Mouse (Mus musculus): Measurements from ENCODE around the gene Xpnpep2. TPM values are rescaled to one million over a fixed set of nuclear protein-coding genes. Genes with fewer than 3 reads are reported as not detected.

The Xpnpep2 gene
- total and polyA plus RNA-seq, 2 experiments from 2014 or later = 0.66 TPM; not detected in 1

DNA sequence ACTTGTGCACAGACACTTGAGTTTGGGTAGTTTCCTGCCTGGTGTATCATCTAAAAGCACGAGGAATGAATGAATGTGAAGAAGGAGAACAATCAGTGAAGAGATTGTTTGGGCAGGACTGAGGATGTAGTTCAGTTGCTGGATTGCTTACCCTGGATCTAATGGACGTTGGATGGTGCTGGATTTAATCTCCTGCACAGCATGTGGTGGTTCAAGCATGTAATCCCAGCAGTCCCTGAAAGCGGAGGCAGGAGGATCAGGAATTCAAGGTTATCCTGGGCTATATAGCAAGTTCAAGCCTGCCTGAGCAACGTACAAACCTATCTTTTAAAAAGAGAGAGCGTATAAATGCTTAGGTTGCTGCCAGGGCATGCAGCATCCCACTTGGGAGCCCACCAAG, 36.1 kb upstream of the Xpnpep2 start:
- no peak for TF ChIP-seq EP300 (IDR thresholded peaks at IDR 0.05; ENCODE audit: low read depth)
- TF ChIP-seq CTCF (IDR thresholded peaks at IDR 0.05; ENCODE audit: low read depth) = no peak
- DNase-seq (ENCODE audit: low spot score) (no peak), ATAC-seq (ENCODE audit: insufficient read depth, low read depth) (no peak)
- Histone ChIP-seq H3K36me3 (replicated peaks; ENCODE audit: control insufficient read depth, insufficient read depth, low read length) (no peaks in the 10 kb centered on the region), H3K4me1 (ENCODE audit: control insufficient read depth, insufficient read depth) (no peaks in the 10 kb centered on the region), H3K27me3 (ENCODE audit: control insufficient read depth, insufficient read depth, low read length) (no peaks in the 10 kb centered on the region), H3K4me2 (ENCODE audit: low read depth, low read length) (no peak overlapping the region), H3K4me3 (ENCODE audit: low read depth, low read length) (no peak overlapping the region), H3K27ac (ENCODE audit: low read depth) (no peak overlapping the region), H3K9me3 (replicated peaks; ENCODE audit: control insufficient read depth, low read length) (no peaks in the 10 kb centered on the region), H3K9ac (replicated peaks; ENCODE audit: low read depth, low read length) (no peak overlapping the region)
- 35% methylated on average over 5 of the region's 5 CpGs for WGBS

- Histone ChIP-seq H3K27ac (ENCODE audit: low read depth) (no peak overlapping the region), H3K9ac (replicated peaks; ENCODE audit: low read depth, low read length) (no peak overlapping the region), H3K27me3 (ENCODE audit: control insufficient read depth, insufficient read depth, low read length) (no peaks in the 10 kb centered on the region), H3K4me3 (ENCODE audit: low read depth, low read length) (no peak overlapping the region), H3K9me3 (replicated peaks; ENCODE audit: control insufficient read depth, low read length) (no peaks in the 10 kb centered on the region), H3K36me3 (replicated peaks; ENCODE audit: control insufficient read depth, insufficient read depth, low read length) (no peaks in the 10 kb centered on the region), H3K4me2 (ENCODE audit: low read depth, low read length) (no peak overlapping the region), H3K4me1 (ENCODE audit: control insufficient read depth, insufficient read depth) (no peaks in the 10 kb centered on the region)
- ATAC-seq (ENCODE audit: insufficient read depth, low read depth) (no peak), DNase-seq (ENCODE audit: low spot score) (no peak)
- TF ChIP-seq EP300 (IDR thresholded peaks at IDR 0.05; ENCODE audit: low read depth) (no peak), CTCF (IDR thresholded peaks at IDR 0.05; ENCODE audit: low read depth) (no peak)
- WGBS = 67% methylated on average over 3 of the region's 3 CpGs
These were observed 33.8 kb upstream of the Xpnpep2 start for GRCm38 (mm10) chrX:48074691-48075090.

DNA sequence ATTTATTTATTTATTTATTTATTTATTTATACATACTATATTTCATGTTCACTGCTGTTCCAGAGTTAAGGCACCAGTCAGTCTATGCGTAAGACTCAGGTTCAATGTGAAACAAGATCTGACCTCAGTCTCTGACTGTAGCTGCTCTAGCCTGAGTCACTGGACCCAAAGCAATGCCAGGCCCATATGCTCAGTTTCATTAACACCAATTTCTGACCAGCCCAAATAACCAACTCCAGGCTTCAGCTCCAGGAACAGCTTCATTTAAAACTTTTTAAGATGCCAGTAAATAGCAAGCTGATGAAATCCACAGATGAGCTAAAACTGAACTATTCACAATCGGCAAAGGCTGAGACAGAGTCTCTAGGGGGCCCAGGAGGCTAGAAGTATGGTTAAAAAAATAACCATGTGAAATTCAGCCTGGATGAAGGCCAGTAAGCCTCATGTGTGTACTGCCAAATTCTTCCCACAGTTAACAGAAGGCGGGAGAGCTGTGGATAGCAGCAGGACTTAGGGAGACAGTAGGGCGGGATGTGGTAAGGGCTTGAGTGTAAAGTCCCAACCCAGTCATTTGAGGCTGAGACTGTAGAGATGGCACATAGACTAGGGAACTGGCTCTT, 31.6 kb upstream of the Xpnpep2 start:
- Histone ChIP-seq H3K36me3 (replicated peaks; ENCODE audit: control insufficient read depth, insufficient read depth, low read length) (no peaks in the 10 kb centered on the region), H3K27me3 (ENCODE audit: control insufficient read depth, insufficient read depth, low read length) (no peaks in the 10 kb centered on the region), H3K4me1 (ENCODE audit: control insufficient read depth, insufficient read depth) (no peaks in the 10 kb centered on the region), H3K9ac (replicated peaks; ENCODE audit: low read depth, low read length) (no peak overlapping the region), H3K4me2 (ENCODE audit: low read depth, low read length) (no peak overlapping the region), H3K9me3 (replicated peaks; ENCODE audit: control insufficient read depth, low read length) (no peaks in the 10 kb centered on the region), H3K4me3 (ENCODE audit: low read depth, low read length) (no peak overlapping the region), H3K27ac (ENCODE audit: low read depth) (no peak overlapping the region)
- WGBS = 62% methylated on average over 4 of the region's 4 CpGs
- no peak for ATAC-seq (ENCODE audit: insufficient read depth, low read depth)
- TF ChIP-seq EP300 (IDR thresholded peaks at IDR 0.05; ENCODE audit: low read depth) = no peak
- TF ChIP-seq CTCF (IDR thresholded peaks at IDR 0.05; ENCODE audit: low read depth) = no peak
- DNase-seq (ENCODE audit: low spot score) = no peak

DNA sequence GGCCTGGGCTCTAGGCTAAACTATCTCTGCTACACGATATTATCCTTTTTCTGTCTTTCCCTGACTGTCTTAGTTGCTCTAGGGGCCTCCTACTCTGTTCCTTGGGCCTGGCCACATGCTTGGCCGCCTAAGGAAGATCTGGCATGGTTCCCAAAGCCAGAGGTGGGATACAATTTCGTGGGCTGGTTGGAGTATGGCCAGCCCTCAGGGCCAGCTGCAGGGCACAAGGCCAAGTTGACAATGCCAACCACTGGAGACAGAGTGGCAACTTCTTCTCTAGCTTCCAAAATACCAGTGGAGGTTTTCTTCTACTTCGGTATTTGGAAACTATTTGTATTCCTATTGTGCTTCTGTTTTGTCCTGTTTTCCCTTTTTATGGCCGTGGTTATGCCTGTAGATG, 26.2 kb upstream of the Xpnpep2 start:
- Histone ChIP-seq H3K9ac (replicated peaks; ENCODE audit: low read depth, low read length) (no peak overlapping the region), H3K27me3 (ENCODE audit: control insufficient read depth, insufficient read depth, low read length) (no peaks in the 10 kb centered on the region), H3K4me1 (ENCODE audit: control insufficient read depth, insufficient read depth) (no peaks in the 10 kb centered on the region), H3K4me3 (ENCODE audit: low read depth, low read length) (no peak overlapping the region), H3K27ac (ENCODE audit: low read depth) (no peak overlapping the region), H3K9me3 (replicated peaks; ENCODE audit: control insufficient read depth, low read length) (no peaks in the 10 kb centered on the region), H3K36me3 (replicated peaks; ENCODE audit: control insufficient read depth, insufficient read depth, low read length) (no peaks in the 10 kb centered on the region), H3K4me2 (ENCODE audit: low read depth, low read length) (no peak overlapping the region)
- TF ChIP-seq CTCF (IDR thresholded peaks at IDR 0.05; ENCODE audit: low read depth) (no peak), EP300 (IDR thresholded peaks at IDR 0.05; ENCODE audit: low read depth) (no peak)
- 34% methylated on average over 5 of the region's 5 CpGs for WGBS
- no peak for ATAC-seq (ENCODE audit: insufficient read depth, low read depth)
- no peak for DNase-seq (ENCODE audit: low spot score)

DNA sequence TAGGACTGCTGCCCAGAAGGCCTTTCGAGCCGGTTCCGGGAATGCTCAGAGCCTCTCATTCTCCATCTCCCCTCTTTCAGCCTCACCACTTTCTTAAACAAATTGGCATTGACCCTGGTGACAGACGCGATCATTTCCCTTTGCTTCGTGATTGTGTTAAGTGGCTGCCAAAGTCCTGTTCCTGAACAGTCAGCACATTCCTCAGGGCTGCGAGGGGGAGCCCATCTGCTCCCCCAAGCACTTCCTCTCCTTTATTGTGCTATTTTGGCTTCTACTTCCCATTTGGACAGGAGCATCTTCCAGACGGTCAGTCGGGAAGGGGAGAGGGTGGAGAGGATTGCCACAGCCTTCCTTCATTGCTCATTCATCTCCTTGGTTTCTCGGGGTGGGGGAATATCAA, 16.4 kb upstream of the Xpnpep2 start:
- no peaks in the 10 kb centered on the region for H3K9me3 ChIP-seq (replicated peaks; ENCODE audit: control insufficient read depth, low read length)
- TF ChIP-seq CTCF (IDR thresholded peaks at IDR 0.05; ENCODE audit: low read depth) (no peak), EP300 (IDR thresholded peaks at IDR 0.05; ENCODE audit: low read depth) (no peak)
- H3K4me1 ChIP-seq (ENCODE audit: control insufficient read depth, insufficient read depth) = no peaks in the 10 kb centered on the region
- ATAC-seq (ENCODE audit: insufficient read depth, low read depth) (no peak), DNase-seq (ENCODE audit: low spot score) (no peak)
- no peak overlapping the region for H3K4me2 ChIP-seq (ENCODE audit: low read depth, low read length)
- no peak overlapping the region for H3K4me3 ChIP-seq (ENCODE audit: low read depth, low read length)
- no peaks in the 10 kb centered on the region for H3K27me3 ChIP-seq (ENCODE audit: control insufficient read depth, insufficient read depth, low read length)
- H3K36me3 ChIP-seq (replicated peaks; ENCODE audit: control insufficient read depth, insufficient read depth, low read length) = no peaks in the 10 kb centered on the region
- no peak overlapping the region for H3K9ac ChIP-seq (replicated peaks; ENCODE audit: low read depth, low read length)
- H3K27ac ChIP-seq (ENCODE audit: low read depth) = no peak overlapping the region
- WGBS = 38% methylated on average over 10 of the region's 10 CpGs

DNA sequence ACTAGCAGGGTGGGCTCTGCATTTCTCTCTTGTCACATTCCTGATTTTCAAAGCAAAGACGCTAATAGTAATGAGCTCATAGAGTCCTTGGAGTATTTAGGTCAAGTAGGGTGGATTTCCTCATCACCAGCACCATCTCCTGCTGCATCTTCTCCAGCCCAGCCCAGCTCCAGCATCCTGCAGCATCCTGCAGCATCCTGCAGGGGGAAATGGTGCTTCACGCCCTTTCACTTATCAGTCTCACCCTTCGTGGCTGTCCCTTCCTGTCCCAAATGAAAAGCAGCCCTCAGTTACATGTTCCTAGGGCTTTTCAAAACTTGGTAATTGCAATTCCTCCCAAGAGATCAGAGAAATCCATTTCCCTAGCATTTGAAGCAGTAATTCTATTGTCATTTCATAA, 15.0 kb upstream of the Xpnpep2 start:
- WGBS = 34% methylated on average over 3 of the region's 3 CpGs
- Histone ChIP-seq H3K9ac (replicated peaks; ENCODE audit: low read depth, low read length) (no peak overlapping the region), H3K27ac (ENCODE audit: low read depth) (no peak overlapping the region), H3K4me3 (ENCODE audit: low read depth, low read length) (no peak overlapping the region), H3K4me1 (ENCODE audit: control insufficient read depth, insufficient read depth) (no peaks in the 10 kb centered on the region), H3K27me3 (ENCODE audit: control insufficient read depth, insufficient read depth, low read length) (no peaks in the 10 kb centered on the region), H3K4me2 (ENCODE audit: low read depth, low read length) (no peak overlapping the region), H3K9me3 (replicated peaks; ENCODE audit: control insufficient read depth, low read length) (no peaks in the 10 kb centered on the region), H3K36me3 (replicated peaks; ENCODE audit: control insufficient read depth, insufficient read depth, low read length) (no peaks in the 10 kb centered on the region)
- ATAC-seq (ENCODE audit: insufficient read depth, low read depth) (no peak), DNase-seq (ENCODE audit: low spot score) (no peak)
- no peak for TF ChIP-seq EP300 (IDR thresholded peaks at IDR 0.05; ENCODE audit: low read depth)
- TF ChIP-seq CTCF (IDR thresholded peaks at IDR 0.05; ENCODE audit: low read depth) = no peak

Measured in heart, postnatal 0 days (tissue).